32 mouse cellular contexts compared by ENCODE assay signal in genomic region chr7:142935708-142936107, GRCm38 (mm10). TPM values are rescaled to one million over a fixed set of nuclear protein-coding genes. Genes with fewer than 3 reads are reported as not detected.
A peak's percentile ranks its signal among the peaks of the same experiment; 100 is the strongest.
DNase-seq lines count a peak whose midpoint lies in the region; ATAC-seq and TF ChIP-seq lines count a peak whose summit lies in the region.
"Had no signal": no experiment of that assay in that cellular context is flagged by ENCODE, and none has a peak within 500 bp of the region (broad histone marks: within the 10 kb centered on the region; RNA-seq: fewer than 3 reads in every experiment).

No protein-coding gene starts in this region.

- H3K4me3 ChIP-seq in intestine, postnatal 0 days (ENCODE audit: low read depth, low read length): no peak overlapping the region
- H3K4me3 ChIP-seq in intestine, embryonic 15.5 days (replicated peaks): no peak overlapping the region
- H3K4me3 ChIP-seq in megakaryocyte, embryonic 14.5 days (replicated peaks): peak overlapping the region; percentile 20
- H3K4me3 ChIP-seq in layer of hippocampus, adult 2 months: no peak overlapping the region
- H3K4me3 ChIP-seq in midbrain, embryonic 16.5 days (ENCODE audit: low read depth, low read length): no peak overlapping the region
- H3K4me3 ChIP-seq: embryonic facial prominence, embryonic 12.5 days; forebrain, embryonic 10.5 days; forebrain, embryonic 15.5 days; heart, embryonic 12.5 days; hindbrain, embryonic 13.5 days; limb, embryonic 12.5 days; lung, embryonic 15.5 days; midbrain, embryonic 12.5 days; neural tube, embryonic 13.5 days had no signal

- H3K27me3 ChIP-seq in intestine, postnatal 0 days (replicated peaks; ENCODE audit: control insufficient read depth, insufficient read depth, low read length): no peaks in the 10 kb centered on the region
- H3K27me3 ChIP-seq in intestine, embryonic 15.5 days (replicated peaks): no peaks in the 10 kb centered on the region
- H3K27me3 ChIP-seq in megakaryocyte, embryonic 14.5 days (replicated peaks): peaks cover 72% of the 10 kb centered on the region
- H3K27me3 ChIP-seq in midbrain, embryonic 16.5 days (ENCODE audit: control insufficient read depth, insufficient read depth, low read depth, low read length): no peaks in the 10 kb centered on the region
- H3K27me3 ChIP-seq: forebrain, embryonic 15.5 days; hindbrain, embryonic 13.5 days; limb, embryonic 12.5 days; lung, embryonic 15.5 days; midbrain, embryonic 12.5 days; neural tube, embryonic 13.5 days had no signal

- ATAC-seq in intestine, postnatal 0 days: peak; percentile 53; the same call in 1 of the 2 replicates
- ATAC-seq in intestine, embryonic 15.5 days: no peak
- ATAC-seq in megakaryocyte, adult 5-6 weeks (ENCODE audit: poor library complexity, severe bottlenecking): no peak
- no peak for ATAC-seq in midbrain, embryonic 16.5 days
- ATAC-seq: CD4-positive, CD25-positive, alpha-beta regulatory T cell, adult 4 months; forebrain, embryonic 15.5 days had no signal

- peak; percentile 30; the same call in 1 of the 2 replicates for TF ChIP-seq CTCF in intestine, postnatal 0 days (IDR thresholded peaks at IDR 0.05; ENCODE audit: low read depth)
- no peak for TF ChIP-seq CTCF in layer of hippocampus, adult 2 months (conservative IDR thresholded peaks at IDR 0.05)

- peak; percentile 26 for DNase-seq in R1 (ENCODE audit: low read depth, low spot score)
- DNase-seq in urinary bladder, postnatal 14 days (ENCODE audit: low spot score): peak; percentile 50
- no peak for DNase-seq in layer of hippocampus, adult 2 months (ENCODE audit: low spot score in 2 of 2)
- DNase-seq: adrenal gland, adult 8-10 months; cerebellum, adult 8-10 months; cerebellum, postnatal 25 days; gastrocnemius, postnatal 25 days; heart, adult 18-20 months; heart, postnatal 4 days; kidney, adult 11 months; layer of hippocampus, adult 9-11 months; thymus, adult 18-20 months; thymus, postnatal 25 days had no signal

- no peak overlapping the region for H3K9ac ChIP-seq in intestine, postnatal 0 days (ENCODE audit: low read depth, low read length)
- no peak overlapping the region for H3K9ac ChIP-seq in intestine, embryonic 15.5 days
- no peak overlapping the region for H3K9ac ChIP-seq in midbrain, embryonic 16.5 days (ENCODE audit: low read depth, low read length)
- H3K9ac ChIP-seq: embryonic facial prominence, embryonic 12.5 days; forebrain, embryonic 15.5 days; heart, embryonic 12.5 days; hindbrain, embryonic 13.5 days; limb, embryonic 12.5 days; lung, embryonic 15.5 days; midbrain, embryonic 12.5 days; neural tube, embryonic 13.5 days had no signal

- no peak overlapping the region for H3K4me2 ChIP-seq in intestine, postnatal 0 days (replicated peaks; ENCODE audit: low read depth)
- no peak overlapping the region for H3K4me2 ChIP-seq in intestine, embryonic 15.5 days (replicated peaks)
- H3K4me2 ChIP-seq in midbrain, embryonic 16.5 days (ENCODE audit: low read length): no peak overlapping the region
- H3K4me2 ChIP-seq: embryonic facial prominence, embryonic 12.5 days; forebrain, embryonic 15.5 days; heart, embryonic 12.5 days; hindbrain, embryonic 13.5 days; limb, embryonic 12.5 days; liver, embryonic 11.5 days; lung, embryonic 15.5 days; midbrain, embryonic 12.5 days; neural tube, embryonic 13.5 days had no signal

- no peaks in the 10 kb centered on the region for H3K9me3 ChIP-seq in intestine, postnatal 0 days (ENCODE audit: control insufficient read depth)
- no peaks in the 10 kb centered on the region for H3K9me3 ChIP-seq in intestine, embryonic 15.5 days
- H3K9me3 ChIP-seq in megakaryocyte, embryonic 14.5 days: 0 out of 2 replicates have a peak, but pooled peaks cover 3% of the 10 kb centered on the region
- H3K9me3 ChIP-seq in midbrain, embryonic 16.5 days (replicated peaks; ENCODE audit: control insufficient read depth, low read length, poor library complexity, severe bottlenecking): no peaks in the 10 kb centered on the region
- H3K9me3 ChIP-seq: embryonic facial prominence, embryonic 12.5 days; forebrain, embryonic 10.5 days; forebrain, embryonic 15.5 days; heart, embryonic 12.5 days; hindbrain, embryonic 13.5 days; limb, embryonic 12.5 days; lung, embryonic 15.5 days; midbrain, embryonic 12.5 days; neural tube, embryonic 13.5 days had no signal

- H3K36me3 ChIP-seq in intestine, postnatal 0 days (ENCODE audit: control insufficient read depth, insufficient read depth): no peaks in the 10 kb centered on the region
- H3K36me3 ChIP-seq in intestine, embryonic 15.5 days: no peaks in the 10 kb centered on the region
- H3K36me3 ChIP-seq in megakaryocyte, embryonic 14.5 days (replicated peaks; ENCODE audit: low read length): no peaks in the 10 kb centered on the region
- no peaks in the 10 kb centered on the region for H3K36me3 ChIP-seq in midbrain, embryonic 16.5 days (ENCODE audit: control insufficient read depth, insufficient read depth, low read length)
- H3K36me3 ChIP-seq: embryonic facial prominence, embryonic 12.5 days; forebrain, embryonic 10.5 days; forebrain, embryonic 15.5 days; heart, embryonic 12.5 days; hindbrain, embryonic 13.5 days; limb, embryonic 12.5 days; lung, embryonic 15.5 days; midbrain, embryonic 12.5 days; neural tube, embryonic 13.5 days had no signal

- H3K27ac ChIP-seq in intestine, postnatal 0 days (ENCODE audit: low read depth, low read length): no peak overlapping the region
- no peak overlapping the region for H3K27ac ChIP-seq in intestine, embryonic 15.5 days
- H3K27ac ChIP-seq in layer of hippocampus, adult 2 months: no peak overlapping the region
- H3K27ac ChIP-seq in midbrain, embryonic 16.5 days (ENCODE audit: low read length): no peak overlapping the region
- H3K27ac ChIP-seq: embryonic facial prominence, embryonic 12.5 days; forebrain, embryonic 10.5 days; forebrain, embryonic 15.5 days; hindbrain, embryonic 13.5 days; limb, embryonic 12.5 days; lung, embryonic 15.5 days; midbrain, embryonic 12.5 days; neural tube, embryonic 13.5 days had no signal

- WGBS in intestine, postnatal 0 days: 61% methylated on average over 14 of the region's 14 CpGs
- 78% methylated on average over 14 of the region's 14 CpGs for WGBS in intestine, embryonic 15.5 days
- WGBS in midbrain, embryonic 16.5 days: 92% methylated on average over 14 of the region's 14 CpGs

- no peaks in the 10 kb centered on the region for H3K4me1 ChIP-seq in intestine, postnatal 0 days (replicated peaks; ENCODE audit: control insufficient read depth, insufficient read depth, low read length)
- peaks cover 8% of the 10 kb centered on the region for H3K4me1 ChIP-seq in intestine, embryonic 15.5 days (replicated peaks)
- peaks cover 18% of the 10 kb centered on the region for H3K4me1 ChIP-seq in megakaryocyte, embryonic 14.5 days
- no peaks in the 10 kb centered on the region for H3K4me1 ChIP-seq in midbrain, embryonic 16.5 days (ENCODE audit: control insufficient read depth, insufficient read depth, low read length)
- H3K4me1 ChIP-seq: embryonic facial prominence, embryonic 12.5 days; forebrain, embryonic 10.5 days; forebrain, embryonic 15.5 days; heart, embryonic 12.5 days; hindbrain, embryonic 13.5 days; limb, embryonic 12.5 days; midbrain, embryonic 12.5 days; neural tube, embryonic 13.5 days had no signal

RNA-seq across cellular contexts. Expression of gene Th, which starts 4.8 kb away (rescaled TPM):
- polyA plus RNA-seq in intestine, postnatal 0 days (2015; fragmentation: Nextera tagmentation; extraction: Ambion mirVana): 0.55 and 0.78 TPM in 2 replicates
- 7.7 and 11.3 TPM in 2 replicates for polyA plus RNA-seq in intestine, embryonic 15.5 days (2015; fragmentation: Nextera tagmentation; extraction: Ambion mirVana)
- not detected in 2 replicates for polyA plus RNA-seq in megakaryocyte, embryonic 14.5 days (2012; ENCODE audit: insufficient read depth, low replicate concordance)
- total RNA-seq in megakaryocyte, adult 5-6 weeks (2015): not detected in 2 replicates
- total RNA-seq in megakaryocyte, adult 5-6 weeks (2017): not detected in 2 replicates
- under 1 TPM; 0.36 to 0.93 TPM for total RNA-seq in layer of hippocampus, adult 2 months (2021)
- 17.8 and 28.7 TPM in 2 replicates for polyA plus RNA-seq in midbrain, embryonic 16.5 days (2015; fragmentation: Nextera tagmentation; extraction: Ambion mirVana)
- total RNA-seq: heart, adult 18-20 months had no signal
- polyA plus RNA-seq: CD4-positive, CD25-positive, alpha-beta regulatory T cell, adult 4 months had no signal

RNA-seq across cellular contexts. Expression of gene Ascl2, which starts 33.4 kb away (rescaled TPM):
- 5.4 and 6.8 TPM in 2 replicates for polyA plus RNA-seq in intestine, postnatal 0 days (2015; fragmentation: Nextera tagmentation; extraction: Ambion mirVana)
- polyA plus RNA-seq in intestine, embryonic 15.5 days (2015; fragmentation: Nextera tagmentation; extraction: Ambion mirVana): 12.2 and 12.6 TPM in 2 replicates
- polyA plus RNA-seq in megakaryocyte, embryonic 14.5 days (2012; ENCODE audit: insufficient read depth, low replicate concordance): 2.4 and 6.3 TPM in 2 replicates
- total RNA-seq in megakaryocyte, adult 5-6 weeks (2015): 0.96 and 1.1 TPM in 2 replicates
- total RNA-seq in megakaryocyte, adult 5-6 weeks (2017): 0.40 and 2.9 TPM in 2 replicates
- under 1 TPM; 0.28 to 0.37 TPM for total RNA-seq in layer of hippocampus, adult 2 months (2021)
- polyA plus RNA-seq in midbrain, embryonic 16.5 days (2015; fragmentation: Nextera tagmentation; extraction: Ambion mirVana): 0.39 and 0.55 TPM in 2 replicates
- total RNA-seq: gastrocnemius, adult 18-20 months; gastrocnemius, postnatal 25 days; heart, adult 18-20 months; heart, postnatal 4 days; left cerebral cortex, postnatal 14 days had no signal
- polyA plus RNA-seq: heart, postnatal 0 days had no signal

Comparison
In these comparisons a context has a peak if more than half of its experiments do, and no peak if none do; other contexts are left out.
1. DNase-seq: peak in R1 (single experiment) and urinary bladder, postnatal 14 days (single experiment); none in layer of hippocampus, adult 2 months (0 of 2).